Mouse (Mus musculus) C2C12 (cell line): ENCODE results near the gene Rnf5.

ENCODE experiments used
- CTCF ChIP-seq: IDR thresholded peaks from one replicate; pipeline ENCODE4 v1.5.1; 2011; ENCODE audit not compliant: control insufficient read depth, insufficient read depth, insufficient read length
- MAX ChIP-seq: IDR thresholded peaks from one replicate; pipeline ENCODE4 v1.6.1; 2011; ENCODE audit warnings: mild to moderate bottlenecking, control low read depth
- MYOD1 ChIP-seq: IDR thresholded peaks from one replicate; pipeline ENCODE4 v1.6.1; 2011; ENCODE audit warnings: low read depth; ENCODE audit not compliant: control insufficient read depth, insufficient read length
- MYOG ChIP-seq: IDR thresholded peaks from one replicate; pipeline ENCODE4 v1.6.1; 2011; ENCODE audit not compliant: control insufficient read depth, insufficient read length; ENCODE audit errors: extremely low read depth

- TF ChIP-seq MYOG = no peak
- no peak for TF ChIP-seq CTCF
- TF ChIP-seq MYOD1 = no peak
- no peak for TF ChIP-seq MAX
These were observed 26.9 kb downstream of the Rnf5 start for GRCm38 (mm10) chr17:34576577-34576976.
